Mouse (Mus musculus) forebrain, embryonic 10.5 days (tissue): ENCODE measurements around the gene Pccb. TPM values are rescaled to one million over a fixed set of nuclear protein-coding genes. Genes with fewer than 3 reads are reported as not detected.
A peak's percentile ranks its signal among the peaks of the same experiment; 100 is the strongest.

Experiments used
- DNase-seq: peaks from one replicate; pipeline ENCODE4 v3.0.0-alpha.2; 2017; ENCODE audit warnings: low spot score; ENCODE audit errors: extremely low spot score
- H3K27ac ChIP-seq: fragments of 300-500 bp; sonication (generic); 2 replicates; pipeline ENCODE4 v1.5.1; 2016; ENCODE audit warnings: mild to moderate bottlenecking
- H3K27me3 ChIP-seq: fragments of 300-500 bp; sonication (generic); 2 replicates; pipeline ENCODE4 v1.6.1; 2016; ENCODE audit warnings: mild to moderate bottlenecking; ENCODE audit not compliant: poor library complexity, severe bottlenecking
- H3K36me3 ChIP-seq: fragments of 300-500 bp; sonication (generic); replicated peaks from 2 replicates; pipeline ENCODE4 v1.6.1; 2016; ENCODE audit warnings: mild to moderate bottlenecking, moderate library complexity
- H3K4me1 ChIP-seq: fragments of 300-500 bp; sonication (generic); 2 replicates; pipeline ENCODE4 v1.6.1; 2016
- H3K4me3 ChIP-seq: fragments of 300-500 bp; sonication (generic); 2 replicates; pipeline ENCODE4 v1.5.1; 2016; ENCODE audit warnings: mild to moderate bottlenecking, moderate library complexity
- H3K9me3 ChIP-seq: fragments of 300-500 bp; sonication (generic); 2 replicates; pipeline ENCODE4 v1.6.1; 2016; ENCODE audit warnings: mild to moderate bottlenecking, moderate library complexity
- WGBS: fragments of 180-500 bp; shearing (Covaris S2); methylation state at CpG from one replicate; pipeline ENCODE4 v1.1.7; 2016; 5-methylcytosine and 5-hydroxymethylcytosine counted together
- polyA plus RNA-seq: library from polyadenylated mRNA; unstranded; fragments of >200 nt; fragmentation: Nextera tagmentation; extraction: Ambion mirVana; gene quantifications from 2 replicates; pipeline ENCODE4 v1.2.1, GENCODE M21; 2016

The Pccb gene
- polyA plus RNA-seq, 1 experiment from 2014 or later, result 14.1 TPM

- Histone ChIP-seq H3K36me3 (peaks cover 22% of the 10 kb centered on the region), H3K27me3 (no peaks in the 10 kb centered on the region), H3K9me3 (no peaks in the 10 kb centered on the region), H3K27ac (0 out of 2 replicates have a peak overlapping the region, but pooled peaks have one; percentile 15), H3K4me3 (no peak overlapping the region), H3K4me1 (peaks cover 16% of the 10 kb centered on the region)
- no peak for DNase-seq
- WGBS, result 73% methylated on average over 1 of the region's 1 CpGs
Observed at GRCm38 (mm10) chr9:100963428-100963912, 71.2 kb downstream of the Pccb start.

- WGBS, result 65% methylated on average over 5 of the region's 5 CpGs
- Histone ChIP-seq H3K4me3 (no peak overlapping the region), H3K9me3 (no peaks in the 10 kb centered on the region), H3K4me1 (peaks cover 16% of the 10 kb centered on the region), H3K27me3 (no peaks in the 10 kb centered on the region), H3K36me3 (peaks cover 27% of the 10 kb centered on the region), H3K27ac (no peak overlapping the region; the same call in 1 of the 2 replicates)
- no peak for DNase-seq
Observed at GRCm38 (mm10) chr9:100962903-100963427, 71.7 kb downstream of the Pccb start.

- no peaks in the 10 kb centered on the region for H3K27me3 ChIP-seq
- H3K27ac ChIP-seq, result no peak overlapping the region
- peaks cover 79% of the 10 kb centered on the region for H3K36me3 ChIP-seq
- WGBS, result 91% methylated on average over 4 of the region's 4 CpGs
- no peaks in the 10 kb centered on the region for H3K9me3 ChIP-seq
- H3K4me3 ChIP-seq, result no peak overlapping the region
- H3K4me1 ChIP-seq, result no peaks in the 10 kb centered on the region
- no peak for DNase-seq
Observed at GRCm38 (mm10) chr9:100951481-100951880, 83.2 kb downstream of the Pccb start.

GRCm38 (mm10) chr9:100944677-100945365 is 89.9 kb downstream of the Pccb start:
- DNase-seq, result no peak
- Histone ChIP-seq H3K4me3 (no peak overlapping the region), H3K27ac (no peak overlapping the region), H3K27me3 (no peaks in the 10 kb centered on the region), H3K36me3 (peaks cover 29% of the 10 kb centered on the region), H3K4me1 (no peaks in the 10 kb centered on the region), H3K9me3 (no peaks in the 10 kb centered on the region)
- 96% methylated on average over 5 of the region's 5 CpGs for WGBS

- Histone ChIP-seq H3K36me3 (peaks cover 15% of the 10 kb centered on the region), H3K27ac (no peak overlapping the region), H3K4me3 (no peak overlapping the region), H3K9me3 (no peaks in the 10 kb centered on the region), H3K27me3 (no peaks in the 10 kb centered on the region), H3K4me1 (no peaks in the 10 kb centered on the region)
- no peak for DNase-seq
- whole genome bisulfite sequencing, result 43% methylated on average over 2 of the region's 2 CpGs
Observed at GRCm38 (mm10) chr9:100942042-100942441, 92.7 kb downstream of the Pccb start.

Other genes starting within 250 kb of the Pccb start
- 3.4 and 4.0 TPM in 2 replicates for gene Msl2, start 39.2 kb upstream of the Pccb start, polyA plus RNA-seq
- 7.4 and 8.7 TPM in 2 replicates for gene Ppp2r3a, start 216.9 kb upstream of the Pccb start, polyA plus RNA-seq